Mouse (Mus musculus) left cerebral cortex, adult 8-10 months (tissue): ENCODE results near the gene 3110082I17Rik. TPM values are rescaled to one million over a fixed set of nuclear protein-coding genes. Genes with fewer than 3 reads are reported as not detected.
A peak's percentile ranks its signal among the peaks of the same experiment; 100 is the strongest.
"Not testable (repeated sequence)": the region's sequence is repeated elsewhere in the genome, so short reads cannot be mapped to it uniquely, and the experiment has no call there.

ENCODE experiments used
- DNase-seq, 2 experiments: peaks; one replicate each; pipeline ENCODE4 v3.0.0; 2022; ENCODE audit warnings: low spot score in 2 of 2
- total RNA-seq, 4 experiments: library from RNA; stranded (reverse); gene quantifications; 2 replicates each; pipeline ENCODE4 v1.2.4; 2022

Gene 3110082I17Rik
- total RNA-seq, 4 experiments from 2014 or later, result 12.6 to 16.6 (median 15.2) TPM

DNA sequence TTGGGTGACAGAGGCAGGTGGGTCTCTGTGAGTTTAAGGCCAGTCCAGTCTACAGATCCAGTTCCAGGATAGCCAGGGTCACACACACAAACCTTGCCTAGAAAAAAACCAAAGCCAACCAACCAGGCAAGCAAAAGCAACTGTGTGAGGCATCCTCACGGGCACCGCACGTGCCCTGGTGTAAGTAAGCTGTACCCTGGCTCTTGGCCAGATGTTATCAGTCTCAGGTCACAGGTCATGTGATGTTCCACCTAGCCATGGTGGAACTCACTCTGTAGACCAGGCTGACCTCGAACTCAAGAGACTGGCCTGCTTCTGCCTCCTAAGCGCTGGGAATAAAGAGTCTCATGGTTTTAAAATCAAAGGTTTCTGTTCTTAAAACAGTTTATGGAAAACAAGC lies 101.1 kb downstream of the 3110082I17Rik start:
- DNase-seq, result no peak

- no peak for DNase-seq
Observed at GRCm38 (mm10) chr5:139358653-139359052, 101.7 kb downstream of the 3110082I17Rik start.

DNA sequence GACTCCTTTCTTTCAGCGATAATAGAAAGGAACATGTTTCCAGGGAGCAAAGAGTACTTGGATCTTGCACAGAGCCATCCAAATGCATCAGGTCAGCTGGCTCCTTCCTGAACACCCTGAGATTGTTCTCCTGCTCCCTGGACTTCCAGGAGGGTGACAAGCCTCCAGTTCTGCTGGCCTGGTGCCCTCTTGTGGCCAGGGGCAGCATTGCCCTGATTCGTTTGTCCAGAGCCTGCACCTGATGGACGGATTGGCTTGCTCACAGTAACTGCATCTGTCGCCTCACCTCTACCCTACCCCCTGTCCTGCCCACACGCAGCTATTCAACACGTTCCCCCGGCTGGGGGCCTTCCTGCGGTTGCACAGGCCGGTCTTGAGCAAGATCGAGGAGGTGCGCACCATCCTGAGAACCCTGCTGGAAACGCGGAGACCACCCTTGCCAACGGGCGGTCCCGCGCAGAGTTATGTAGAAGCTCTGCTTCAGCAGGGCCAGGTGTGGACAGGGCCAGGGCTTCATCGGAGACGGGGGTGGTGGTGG lies 105.0 kb downstream of the 3110082I17Rik start:
- peak; percentile 55 to 73 for DNase-seq

DNA sequence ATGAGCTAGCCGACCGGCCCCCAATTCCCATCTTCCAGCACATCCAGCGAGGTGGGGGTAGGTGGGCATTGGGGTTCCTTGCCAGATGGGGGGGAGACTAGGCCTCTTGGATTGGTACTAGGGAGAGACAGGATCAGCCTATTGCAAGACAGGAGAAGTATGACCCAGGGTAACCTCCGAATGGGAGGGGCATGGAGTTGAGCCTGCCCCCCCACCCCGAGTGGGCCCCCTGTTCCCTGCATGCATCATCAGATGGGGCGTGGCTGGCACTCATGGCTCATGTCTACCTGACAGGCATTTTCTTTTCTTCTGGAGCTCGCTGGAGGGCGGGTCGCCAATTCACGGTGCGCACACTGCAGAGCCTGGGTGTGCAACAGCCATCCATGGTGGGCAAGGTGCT lies 106.4 kb downstream of the 3110082I17Rik start:
- DNase-seq, result no peak

GRCm38 (mm10) chr5:139353496-139353895 lies 106.8 kb downstream of the 3110082I17Rik start:
- no peak for DNase-seq

DNA sequence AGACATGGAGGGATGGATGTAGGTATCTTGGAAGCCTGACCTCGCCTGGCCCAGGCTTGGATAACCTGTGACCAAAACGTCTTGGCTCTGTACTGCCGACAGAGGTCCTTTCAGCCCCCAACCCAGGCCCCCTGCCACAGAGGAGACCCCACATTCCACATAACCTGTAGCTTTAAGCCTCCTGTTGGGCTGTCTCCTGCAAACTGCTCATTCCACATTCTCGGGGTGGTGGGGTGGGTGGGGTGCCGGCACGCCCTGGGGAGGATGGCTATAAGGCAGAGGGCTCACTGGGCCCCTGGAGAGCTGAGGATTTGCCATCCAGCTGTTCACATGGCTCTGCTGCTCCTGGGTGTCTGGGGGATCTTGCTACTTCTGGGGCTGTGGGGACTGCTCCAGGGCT lies 108.0 kb downstream of the 3110082I17Rik start, which contains the start of gene Cyp2w1:
TSS of gene Cyp2w1 (plus strand) at position 301 of the 400 bp plus-strand sequence.
- no peak for DNase-seq

- no peak for DNase-seq
Observed at GRCm38 (mm10) chr5:139351628-139352027, 108.7 kb downstream of the 3110082I17Rik start.

GRCm38 (mm10) chr5:139351134-139351533 lies 109.2 kb downstream of the 3110082I17Rik start, which contains the start of gene Cox19:
TSS of gene Cox19 (minus strand) at chr5:139351418.
- no peak for DNase-seq

DNA sequence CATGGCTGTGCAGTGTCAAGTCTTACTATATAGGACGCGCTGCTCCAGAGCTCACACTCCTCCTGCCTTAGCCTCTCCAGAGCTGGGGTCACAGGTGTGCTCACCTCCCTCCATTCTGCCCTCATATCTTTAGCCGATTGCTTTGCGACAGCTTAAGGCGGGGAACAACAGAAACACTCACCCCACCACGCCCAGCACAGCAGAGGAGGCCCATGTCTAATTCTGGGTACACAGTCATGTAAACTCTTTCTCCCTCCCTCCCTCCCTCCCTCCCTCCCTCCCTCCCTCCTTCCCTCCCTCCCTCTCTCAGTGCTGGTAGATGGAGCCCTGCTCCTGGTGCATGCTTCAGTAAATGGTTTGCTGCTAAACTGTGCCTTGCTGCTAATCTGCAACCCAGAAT lies 110.6 kb downstream of the 3110082I17Rik start:
- no peak for DNase-seq

GRCm38 (mm10) chr5:139347225-139347624 lies 113.1 kb downstream of the 3110082I17Rik start:
- no peak for DNase-seq

DNA sequence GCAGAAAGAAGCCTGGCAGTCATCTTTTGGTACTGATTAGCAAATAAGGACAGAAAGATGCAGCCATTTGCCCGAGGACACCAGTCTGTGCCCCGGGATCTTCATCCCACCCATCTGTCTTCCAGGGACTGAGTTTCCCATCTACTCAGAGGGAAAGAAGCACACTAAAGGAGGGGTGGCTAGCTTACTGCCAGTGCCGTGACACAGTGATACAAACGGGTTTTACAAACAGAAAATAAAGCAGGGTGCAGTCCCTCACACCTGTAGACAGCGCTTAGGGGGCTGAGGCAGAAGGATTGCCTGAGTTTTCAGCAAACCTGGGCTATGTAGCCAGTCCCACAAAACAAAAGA lies 115.0 kb downstream of the 3110082I17Rik start:
- DNase-seq, result no peak

DNA sequence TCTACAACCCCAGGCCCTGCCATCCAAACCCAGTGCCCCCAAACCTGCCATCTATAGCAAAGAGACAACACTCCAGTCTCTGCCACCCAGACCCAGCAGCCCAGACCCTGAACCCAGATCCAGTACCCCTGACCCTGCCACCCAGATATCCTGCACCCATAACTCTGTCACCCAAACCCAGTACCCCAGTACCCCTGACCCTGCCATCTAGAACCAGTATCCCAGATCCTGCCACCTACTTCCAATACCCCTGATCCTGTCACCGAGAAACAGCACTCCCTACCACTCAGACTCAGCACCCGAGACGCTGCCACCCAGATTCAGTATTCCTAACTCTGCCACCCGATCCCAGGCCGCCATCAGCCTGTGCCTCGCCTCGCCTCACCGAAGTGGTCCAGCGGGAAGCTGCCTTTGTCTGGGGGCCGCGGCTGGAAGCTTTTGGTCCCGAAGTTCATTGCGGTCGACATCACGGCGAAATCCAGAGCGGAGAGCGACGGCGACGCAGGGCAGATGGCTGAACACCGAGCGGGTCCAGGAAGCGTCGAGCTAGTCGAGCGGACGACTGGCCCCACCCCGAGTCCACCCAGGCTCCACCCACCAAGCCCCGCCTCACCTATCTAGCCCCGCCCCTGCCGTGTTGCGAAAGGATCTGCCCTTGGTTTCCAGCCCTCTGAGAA lies 115.5 kb downstream of the 3110082I17Rik start:
- peak; percentile 78 to 85 for DNase-seq

GRCm38 (mm10) chr5:139344021-139344686 lies 116.2 kb downstream of the 3110082I17Rik start:
- peak; percentile 50 to 59 for DNase-seq

- no peak for DNase-seq
Observed at GRCm38 (mm10) chr5:139338891-139339290, 121.4 kb downstream of the 3110082I17Rik start.

DNA sequence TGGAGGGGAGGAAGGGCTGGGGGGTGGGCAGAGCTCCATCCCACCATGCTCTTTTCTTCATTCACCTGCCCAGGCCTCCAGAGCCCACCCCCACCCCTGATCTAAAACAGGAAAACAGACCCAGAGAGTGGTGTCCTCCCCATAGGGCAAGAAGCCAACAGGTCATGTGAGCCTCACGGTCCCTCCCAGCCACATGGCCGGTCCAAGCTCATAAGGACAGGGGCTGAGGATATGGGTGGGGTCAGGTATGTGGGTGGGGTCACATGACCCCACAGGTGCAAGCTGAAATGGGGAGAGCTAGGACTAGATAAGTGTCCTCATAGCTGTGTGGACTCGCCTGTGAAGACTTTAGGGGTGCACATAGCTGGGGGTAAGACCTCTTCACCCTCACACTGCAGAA lies 121.9 kb downstream of the 3110082I17Rik start:
- DNase-seq, result no peak

- DNase-seq, result no peak
Observed at GRCm38 (mm10) chr5:139337826-139338370, 122.4 kb downstream of the 3110082I17Rik start.

DNA sequence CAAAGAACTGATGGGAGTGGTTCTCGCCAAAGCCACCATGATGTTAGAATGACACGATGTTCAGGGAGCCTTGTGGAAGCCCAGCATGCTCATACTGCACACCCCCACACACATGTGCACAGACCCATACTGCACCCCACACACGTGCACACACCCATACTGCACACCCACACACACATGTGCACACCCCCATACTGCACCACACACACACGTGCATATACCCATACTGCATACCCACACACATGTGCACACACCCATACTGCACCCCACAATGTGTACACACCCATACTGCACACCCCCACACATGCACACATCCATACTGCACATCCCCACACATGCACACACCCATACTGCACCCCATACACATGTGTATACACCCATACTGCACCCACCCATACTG lies 124.7 kb downstream of the 3110082I17Rik start:
- DNase-seq, result no peak

DNA sequence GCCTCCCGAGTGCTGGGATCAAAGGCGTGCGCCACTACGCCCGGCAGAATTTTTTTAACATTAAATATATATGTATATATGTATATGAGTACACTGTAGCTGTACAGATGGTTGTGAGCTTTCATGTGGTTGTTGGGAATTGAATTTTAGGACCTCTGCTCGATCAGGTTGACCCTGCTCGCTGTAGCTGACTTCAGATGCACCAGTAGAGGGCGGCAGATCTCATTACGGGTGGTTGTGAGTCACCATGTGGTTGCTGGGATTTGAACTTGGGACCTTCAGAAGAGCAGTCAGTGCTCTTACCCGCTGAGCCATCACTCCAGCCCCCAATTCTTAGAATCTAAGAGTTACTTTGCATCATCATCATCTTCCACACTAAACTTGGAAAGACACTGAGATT lies 125.9 kb downstream of the 3110082I17Rik start:
- DNase-seq, result not testable (repeated sequence)

DNA sequence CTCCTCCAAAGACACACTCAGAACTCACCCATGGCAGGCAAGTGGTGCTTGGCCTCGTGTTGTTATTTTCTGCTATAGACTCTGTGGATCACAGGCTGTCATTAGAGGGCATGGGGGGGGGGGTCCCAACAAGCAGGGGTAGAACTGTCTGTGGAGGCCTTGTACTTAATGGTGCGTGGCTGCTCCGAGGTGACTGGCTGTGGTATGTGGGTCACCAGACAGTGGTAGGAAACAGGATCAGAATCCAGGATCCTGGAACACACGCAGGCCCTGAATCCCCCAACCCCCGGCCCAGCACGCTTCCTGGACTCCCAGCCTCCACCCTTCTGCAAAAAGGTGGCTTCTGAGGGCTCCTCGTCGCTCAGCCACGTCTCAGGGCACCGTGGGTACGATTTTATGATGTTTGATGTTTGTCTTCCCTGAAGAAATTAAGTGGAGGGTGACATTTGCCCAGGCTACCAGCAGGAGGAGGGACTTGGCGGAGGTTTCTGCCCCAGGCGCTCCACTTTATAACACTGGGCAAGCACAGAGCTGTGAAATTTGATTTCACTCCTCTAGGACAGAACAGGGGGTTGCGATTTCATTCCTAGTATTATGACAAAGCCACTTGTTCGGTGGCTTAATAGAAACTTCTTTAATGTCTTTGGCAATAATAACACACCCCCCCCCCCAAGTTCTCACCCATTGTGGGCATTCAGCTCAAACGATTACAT lies 126.9 kb downstream of the 3110082I17Rik start:
- DNase-seq, result no peak

- DNase-seq, result no peak
Observed at GRCm38 (mm10) chr5:139332590-139333272, 127.6 kb downstream of the 3110082I17Rik start.

DNA sequence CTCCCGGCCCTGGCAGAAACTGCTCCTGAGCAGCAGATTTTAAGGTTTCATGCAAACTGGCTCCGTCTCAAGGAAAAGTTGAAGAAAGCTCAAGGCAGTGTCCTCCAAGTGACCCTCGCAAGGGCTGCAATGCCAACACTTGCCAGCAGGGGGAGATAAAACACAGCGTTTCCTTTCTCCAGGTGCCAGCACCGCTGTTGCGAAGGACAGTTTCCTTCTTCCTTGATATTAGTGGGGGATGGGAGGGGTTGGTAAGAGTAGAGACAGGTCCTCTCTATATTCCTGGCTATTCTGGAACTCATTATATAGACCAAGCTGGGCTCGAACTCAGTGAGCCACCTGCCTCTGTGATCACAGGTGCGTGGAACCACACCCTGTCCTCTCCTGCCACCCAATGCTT lies 128.6 kb downstream of the 3110082I17Rik start:
- DNase-seq, result peak in 1 of 2 experiments; percentile 92
